Mouse (Mus musculus) natural killer cell, adult 2 months (primary cell): Measurements from ENCODE around the gene Tfcp2.

Source experiments
- DNase-seq, 2 experiments: peaks; one replicate each; pipeline ENCODE4 v3.0.0; 2022; ENCODE audit warnings: low spot score in 2 of 2

Tfcp2 gene

DNA sequence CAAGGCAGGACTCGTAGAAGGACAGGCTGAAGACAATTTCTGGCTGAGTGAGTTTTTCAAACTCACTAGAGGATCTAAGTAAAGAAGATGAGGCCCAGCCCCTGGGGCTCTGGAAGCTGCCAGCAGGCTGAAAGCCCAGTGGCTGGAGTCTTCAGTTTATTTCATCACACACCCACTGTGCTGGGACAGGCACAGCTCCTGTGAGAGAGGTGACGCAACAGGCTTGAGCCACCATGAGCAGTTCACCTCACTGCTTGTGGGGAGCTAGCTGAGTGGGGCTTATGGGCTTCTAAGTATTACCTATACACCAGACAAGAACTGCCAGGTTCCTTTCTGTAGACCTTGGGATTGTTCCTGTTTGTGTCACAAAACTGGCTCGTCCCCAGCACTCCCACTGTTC, 66.2 kb downstream of the Tfcp2 start:
- no peak for DNase-seq

DNA sequence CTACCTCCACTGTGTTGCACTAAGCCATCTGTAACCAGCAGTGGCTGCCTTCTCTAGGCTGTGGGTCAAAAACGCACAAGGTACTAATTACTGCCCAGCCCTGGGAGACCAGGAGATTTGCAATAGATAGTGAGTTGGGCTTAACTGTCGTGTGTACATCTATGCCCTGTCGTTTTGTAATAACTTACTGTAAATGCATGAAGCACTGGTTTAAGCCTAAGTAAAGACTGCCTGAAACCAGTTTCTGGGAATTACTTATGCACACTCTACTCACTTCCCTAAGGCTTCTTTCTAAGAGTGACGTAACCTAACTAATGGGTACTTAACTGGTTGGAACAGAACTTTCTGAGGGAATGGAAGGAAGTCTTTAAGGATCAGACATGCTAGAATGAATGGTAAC, 72.9 kb downstream of the Tfcp2 start:
- DNase-seq, result no peak

DNA sequence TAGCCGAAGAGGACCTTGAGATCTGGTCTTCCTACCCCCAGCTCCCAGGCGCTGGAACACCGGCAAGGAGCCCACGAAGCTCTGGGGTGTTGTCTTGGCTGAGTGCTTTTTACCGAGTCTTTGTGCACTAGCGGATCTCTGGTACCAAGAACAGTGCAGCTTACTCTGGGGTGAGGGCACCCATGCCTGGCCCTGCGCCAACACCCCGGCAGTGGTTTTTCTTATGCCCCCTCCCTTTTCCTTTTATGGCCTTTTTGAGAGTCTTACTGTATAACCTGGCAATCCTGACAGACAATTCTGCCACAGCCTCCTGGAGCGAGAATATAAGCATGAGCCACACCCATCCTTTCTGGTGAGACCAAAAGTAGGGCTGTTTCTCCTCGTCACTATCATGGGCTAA, 73.5 kb downstream of the Tfcp2 start:
- DNase-seq, result no peak

DNA sequence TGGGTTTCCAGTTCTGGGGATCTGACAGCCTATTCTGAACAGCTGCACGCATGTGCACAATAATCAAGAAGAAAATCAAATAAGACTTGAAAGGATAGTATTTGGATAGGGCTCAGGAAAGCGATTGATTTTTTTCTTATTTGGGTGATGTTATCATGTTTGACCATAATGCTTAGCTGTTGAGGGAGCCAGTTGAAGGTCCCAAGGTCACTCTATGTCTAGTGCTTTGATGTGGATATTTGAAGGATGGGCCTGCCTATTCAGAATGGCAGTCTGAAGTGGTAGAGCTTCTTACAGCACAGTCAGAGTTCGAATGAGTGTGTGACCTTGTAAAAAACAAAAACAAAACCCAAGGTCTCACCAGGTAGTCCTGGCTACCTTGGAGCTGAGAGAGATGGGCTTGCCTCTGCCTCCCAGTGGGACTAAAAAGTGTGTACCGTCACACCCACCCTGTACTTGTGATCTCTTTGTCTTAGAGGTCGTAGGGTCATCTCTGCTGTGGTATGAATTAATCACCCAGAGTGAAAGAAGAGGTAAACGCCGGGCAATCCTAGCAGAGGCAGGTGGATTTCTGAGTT, 77.8 kb downstream of the Tfcp2 start:
- no peak for DNase-seq

DNA sequence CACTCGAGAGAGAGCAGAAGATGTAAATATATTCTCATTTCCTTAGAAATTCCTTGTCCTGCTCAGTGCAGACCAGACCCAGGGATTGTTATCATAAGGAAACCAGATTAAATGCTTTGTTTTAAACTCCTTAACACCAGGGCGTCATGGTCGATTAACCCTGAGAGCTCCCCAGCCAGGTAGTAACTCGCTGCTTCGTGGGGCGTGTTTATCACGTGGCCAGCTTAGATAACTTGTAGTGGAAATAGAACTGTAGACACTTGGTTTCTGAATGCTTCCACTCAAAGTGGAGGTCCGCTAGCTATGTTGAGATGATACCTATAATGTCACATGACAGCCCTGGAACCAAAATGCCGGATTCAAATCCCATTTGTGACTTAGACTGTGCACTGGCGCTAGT, 81.8 kb downstream of the Tfcp2 start:
- DNase-seq, result no peak

DNA sequence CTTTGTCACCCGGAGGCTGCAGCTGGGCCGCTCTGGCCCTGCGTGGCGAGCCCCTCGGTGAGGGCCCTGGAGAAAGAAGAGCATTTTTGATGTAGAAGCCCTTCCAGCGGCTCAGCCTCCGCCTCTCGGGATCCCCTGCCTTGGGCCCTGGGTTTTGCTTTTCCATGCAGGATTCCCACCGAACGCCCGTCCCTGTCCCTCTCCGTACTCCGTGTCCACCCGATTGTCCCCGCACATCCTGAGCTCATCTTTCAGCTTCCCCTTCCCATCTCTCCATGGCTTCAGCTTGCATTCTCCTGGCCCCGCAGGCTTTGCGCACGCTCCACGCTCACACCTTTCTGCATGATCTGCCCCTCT, 82.6 kb downstream of the Tfcp2 start:
- no peak for DNase-seq

DNA sequence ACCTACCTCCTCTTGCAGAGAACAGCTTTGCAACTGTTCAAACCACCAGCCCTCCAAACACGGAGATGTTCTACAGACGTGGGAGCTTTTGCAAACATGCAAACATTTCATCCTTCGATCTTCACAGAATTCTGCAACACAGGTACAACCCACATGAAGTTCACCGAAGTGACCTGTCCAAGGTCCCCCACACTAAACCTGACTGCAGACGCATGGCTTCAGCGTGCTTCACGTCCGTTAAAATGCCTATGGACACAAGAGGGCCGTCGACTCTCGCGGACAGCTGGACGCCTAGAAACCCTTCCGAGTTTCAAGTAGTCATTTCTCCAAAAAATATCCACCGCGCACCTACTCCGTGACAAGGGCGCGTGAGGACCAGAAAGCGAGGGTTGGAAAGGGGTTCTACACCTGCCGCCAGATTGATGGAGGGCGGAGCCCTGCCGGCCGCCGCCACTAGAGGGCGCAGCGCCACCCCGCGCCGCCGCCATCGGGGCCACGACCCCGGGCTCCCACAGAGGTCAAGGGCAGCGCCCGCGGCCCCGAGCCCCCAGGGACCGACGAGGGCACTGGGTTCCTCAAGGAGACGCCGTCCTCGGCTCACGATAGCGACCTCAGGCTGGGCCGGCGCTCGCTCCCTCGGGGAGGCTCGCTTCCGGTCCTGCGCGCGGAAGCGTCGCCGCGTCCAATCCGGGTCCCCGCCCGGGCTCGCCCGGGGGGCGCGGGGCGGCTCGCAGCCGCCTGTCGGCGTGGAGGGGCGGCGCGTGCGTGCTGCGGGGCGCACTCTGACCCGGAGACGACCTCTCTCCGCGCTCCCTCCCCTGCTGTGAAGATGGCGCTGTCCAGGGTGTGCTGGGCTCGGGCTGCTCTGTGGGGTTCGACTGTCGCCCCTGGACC, 83.3 kb downstream of the Tfcp2 start, which contains the start of gene Letmd1:
Gene Letmd1, plus strand, starts transcription at position 729 of the 894 bp plus-strand sequence.
- peak; percentile 76 to 86 for DNase-seq

DNA sequence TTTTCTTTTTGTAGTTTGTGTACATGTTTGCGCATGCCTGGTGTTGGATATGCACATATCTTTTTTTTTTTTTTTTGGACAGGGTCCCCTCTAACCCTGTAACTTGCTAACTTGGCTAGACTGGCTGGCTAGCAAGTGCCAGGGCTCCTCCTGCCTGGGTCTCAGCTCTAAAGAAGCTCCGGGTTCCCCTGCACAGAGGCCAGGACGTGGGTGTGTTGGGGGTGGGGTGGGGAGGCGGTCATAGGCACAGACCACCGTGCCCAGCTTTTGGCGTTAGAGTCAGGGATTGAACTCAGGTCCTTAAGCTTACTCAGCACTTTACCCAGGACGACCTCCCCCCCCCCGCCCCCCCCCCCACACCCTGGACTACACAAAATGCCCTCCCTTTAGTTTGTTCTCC, 84.1 kb downstream of the Tfcp2 start:
- no peak for DNase-seq

DNA sequence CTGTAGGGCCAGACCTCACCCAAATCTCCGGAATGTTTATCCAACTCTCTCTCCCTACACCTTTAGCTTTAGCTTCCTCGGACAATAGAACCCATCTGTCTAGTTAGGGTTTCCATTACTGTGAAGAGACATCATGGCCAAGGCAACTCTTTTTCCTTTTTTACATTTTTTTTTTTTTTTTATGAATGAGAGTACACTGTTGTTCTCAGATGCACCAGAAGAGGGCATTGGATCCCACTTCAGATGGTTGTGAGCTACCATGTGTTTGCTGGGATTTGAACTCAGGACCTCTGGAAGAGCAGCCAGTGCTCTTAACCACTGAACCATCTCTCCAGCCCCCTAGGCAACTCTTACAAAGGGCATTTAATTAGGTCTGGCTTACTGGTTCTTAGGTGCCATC, 86.4 kb downstream of the Tfcp2 start:
- DNase-seq, result no peak

GRCm38 (mm10) chr15:100463712-100464111, 88.1 kb downstream of the Tfcp2 start:
- peak; percentile 59 to 73 for DNase-seq

DNA sequence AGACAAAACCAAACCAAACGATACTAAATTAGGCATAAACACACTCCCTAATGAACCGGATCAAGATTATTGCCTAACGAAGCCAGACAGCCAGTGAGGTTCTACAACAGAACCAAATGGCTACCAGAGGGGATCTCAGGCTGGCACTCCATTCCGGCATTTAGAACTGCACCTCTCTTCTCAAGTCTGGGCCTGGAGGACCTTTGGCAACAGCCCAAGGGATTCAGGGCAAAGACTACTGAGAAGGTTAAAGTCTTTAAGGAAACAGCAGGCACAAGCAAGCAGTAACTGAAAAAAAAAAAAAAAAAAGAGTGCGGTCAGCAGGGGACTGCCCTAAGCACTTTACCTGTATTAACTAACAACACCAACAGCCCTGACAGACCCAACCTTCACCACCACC, 89.7 kb downstream of the Tfcp2 start:
- no peak for DNase-seq

- DNase-seq, result no peak
These were observed 90.2 kb downstream of the Tfcp2 start for GRCm38 (mm10) chr15:100461646-100462045.

- peak; percentile 27 to 31 for DNase-seq
These were observed 90.9 kb downstream of the Tfcp2 start for GRCm38 (mm10) chr15:100460942-100461341.

DNA sequence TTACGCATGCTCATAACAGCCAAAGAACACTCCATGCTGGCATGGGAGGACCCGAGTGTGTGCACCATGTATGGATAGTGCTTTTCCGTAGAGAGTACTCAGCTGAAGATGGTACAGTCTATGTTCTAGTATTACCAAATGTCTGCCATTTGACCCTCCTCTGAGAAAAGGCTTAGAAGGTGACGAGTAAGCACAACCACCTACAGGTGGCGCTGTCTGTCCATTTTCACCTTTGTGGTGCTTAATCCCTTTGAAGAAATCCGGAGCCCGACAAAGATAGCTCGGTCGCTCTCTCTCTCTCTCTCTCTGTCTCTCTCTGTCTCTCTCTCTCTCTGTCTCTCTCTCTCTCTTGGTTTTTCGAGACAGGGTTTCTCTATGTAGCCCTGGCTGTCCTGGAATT, 93.8 kb downstream of the Tfcp2 start:
- DNase-seq, result peak; percentile 50 to 70

DNA sequence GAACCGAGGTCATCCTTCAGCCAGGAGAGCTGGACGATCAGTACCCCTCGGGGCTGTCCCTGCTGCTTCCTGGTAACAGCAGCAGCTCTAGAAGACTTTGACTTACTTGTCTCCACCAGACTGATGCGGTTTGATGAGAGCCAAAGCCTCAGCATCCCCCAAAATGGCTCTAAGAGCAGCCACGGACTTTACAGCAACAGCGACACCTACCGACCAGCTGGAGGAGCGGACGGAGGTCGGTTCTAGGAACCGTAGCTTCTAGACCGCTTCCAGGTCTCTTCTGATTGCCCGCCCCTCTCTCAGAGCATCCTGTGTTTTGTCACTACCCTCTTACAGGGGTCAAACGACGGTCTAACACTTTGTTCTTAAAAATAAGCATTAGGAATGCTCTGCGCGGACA, 94.5 kb downstream of the Tfcp2 start:
- peak; percentile 68 to 77 for DNase-seq

DNA sequence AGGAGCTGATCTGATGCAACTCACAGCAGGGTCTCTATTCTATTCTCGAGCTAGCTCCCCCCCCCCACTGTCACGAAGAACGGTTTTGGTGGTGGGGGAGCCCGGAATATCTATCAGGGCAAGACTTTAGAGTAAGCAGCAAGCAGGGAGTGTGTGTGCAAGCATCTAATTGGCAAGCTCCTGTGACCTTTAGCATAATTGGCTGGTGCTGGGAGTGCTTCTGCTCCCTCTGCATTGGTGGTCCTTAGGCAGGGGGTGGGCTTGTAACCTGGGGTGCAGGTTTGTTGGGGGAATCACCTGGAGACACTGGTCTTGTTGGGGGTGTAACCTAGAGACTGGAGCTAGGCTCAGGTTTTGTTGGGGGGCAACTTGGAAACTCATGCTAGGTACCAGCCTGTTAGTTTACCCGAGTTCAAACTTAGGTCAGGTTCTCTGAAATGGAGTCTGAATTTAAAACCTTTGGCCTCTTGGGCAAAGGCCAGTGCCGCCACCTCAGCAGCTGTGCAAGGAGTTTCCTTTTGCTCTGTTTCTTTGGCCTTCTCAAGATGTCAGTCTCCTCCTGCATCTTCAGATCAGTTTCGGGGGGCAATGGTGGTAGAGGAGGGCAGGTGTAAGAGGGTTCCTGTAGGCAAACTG, 95.3 kb downstream of the Tfcp2 start:
- DNase-seq, result no peak

GRCm38 (mm10) chr15:100452486-100452885, 99.3 kb downstream of the Tfcp2 start:
- DNase-seq, result no peak

DNA sequence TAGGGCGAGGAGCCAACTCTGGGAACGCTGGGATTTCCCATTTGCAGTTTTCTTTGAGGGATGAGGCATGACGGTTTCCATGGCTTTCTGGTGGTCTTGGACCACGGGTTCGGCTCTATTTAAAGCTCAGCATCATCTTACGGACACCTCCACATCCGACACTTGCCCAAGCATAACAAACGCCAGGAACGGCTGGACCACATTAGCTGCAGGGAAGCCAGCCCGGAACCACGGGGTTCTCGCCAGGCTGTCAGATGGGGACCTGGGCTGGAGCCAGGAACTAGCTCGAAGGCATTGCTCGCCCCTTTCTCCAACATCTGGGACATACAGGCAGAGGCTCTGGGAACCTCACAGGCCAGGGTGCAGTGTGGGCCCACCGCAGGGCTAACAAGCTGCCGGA, 100.6 kb downstream of the Tfcp2 start:
- DNase-seq, result no peak

DNA sequence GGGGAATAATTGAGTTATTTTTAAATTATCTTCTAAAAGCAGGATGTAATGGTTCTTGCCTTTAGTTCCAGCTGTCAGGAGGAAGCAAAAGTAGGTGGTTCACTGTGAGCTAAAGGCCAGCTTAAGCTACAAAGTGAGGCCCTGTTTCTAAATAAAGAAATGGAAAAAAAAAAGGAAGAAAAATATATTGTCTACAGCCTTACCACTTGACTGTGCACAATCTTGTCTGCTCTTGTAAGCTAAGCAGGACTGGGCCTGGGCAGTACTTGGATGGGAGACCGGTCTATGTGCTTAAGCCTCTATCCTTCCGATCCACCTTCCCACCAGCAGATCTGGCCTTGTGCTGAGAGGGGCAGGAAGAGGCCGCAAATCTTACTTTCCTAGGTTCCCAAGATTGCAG, 102.3 kb downstream of the Tfcp2 start:
- DNase-seq, result no peak

DNA sequence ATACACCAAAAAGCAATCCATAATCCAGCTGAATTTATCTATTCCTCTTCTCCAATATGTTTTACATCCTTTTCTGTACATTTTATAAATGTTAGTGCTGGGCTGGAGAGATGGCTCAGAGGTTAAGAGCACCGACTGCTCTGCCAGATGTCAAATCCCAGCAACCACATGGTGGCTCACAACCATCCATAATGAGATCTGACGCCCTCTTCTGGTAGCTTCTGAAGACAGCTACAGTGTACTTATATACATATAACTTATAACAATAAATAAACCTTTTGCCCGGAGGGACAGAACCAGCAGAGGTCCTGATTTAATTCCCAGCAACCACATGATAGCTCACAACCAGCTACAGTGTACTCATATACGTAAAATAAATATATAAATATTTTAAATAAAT, 103.2 kb downstream of the Tfcp2 start:
- DNase-seq, result no peak
